Mouse (Mus musculus) testis, postnatal 14 days (tissue): ENCODE data around the gene Wdr20.

Experiments used
- DNase-seq: peaks from one replicate; pipeline ENCODE4 v3.0.0; 2021; ENCODE audit warnings: low spot score

Wdr20 gene

GRCm38 (mm10) chr12:110777853-110778252 lies 40.1 kb downstream of the Wdr20 start:
- DNase-seq = no peak

- no peak for DNase-seq
Observed at GRCm38 (mm10) chr12:110779296-110779695, 41.6 kb downstream of the Wdr20 start.

GRCm38 (mm10) chr12:110781181-110781580 lies 43.4 kb downstream of the Wdr20 start:
- no peak for DNase-seq

GRCm38 (mm10) chr12:110782278-110782677 lies 44.5 kb downstream of the Wdr20 start:
- DNase-seq = no peak

DNA sequence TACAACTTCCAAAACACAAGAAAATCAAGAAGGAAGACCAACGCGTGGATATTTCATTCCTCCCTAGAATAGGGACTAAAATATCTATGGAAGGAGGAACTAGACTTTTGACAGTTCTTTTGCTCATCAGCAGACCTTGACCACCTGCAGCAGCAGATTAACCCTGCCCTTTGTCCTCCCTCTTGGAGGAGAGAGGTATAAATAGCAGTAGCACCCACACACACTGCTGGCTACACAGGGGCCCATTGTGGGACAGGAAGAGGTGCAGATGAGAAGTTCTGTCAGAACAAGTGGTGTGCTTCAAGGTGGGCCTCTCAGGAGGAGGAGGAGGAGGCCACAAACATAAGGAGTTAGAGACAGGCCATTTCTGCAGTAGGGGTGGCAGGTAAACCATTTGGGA lies 46.5 kb downstream of the Wdr20 start:
- DNase-seq = no peak

DNA sequence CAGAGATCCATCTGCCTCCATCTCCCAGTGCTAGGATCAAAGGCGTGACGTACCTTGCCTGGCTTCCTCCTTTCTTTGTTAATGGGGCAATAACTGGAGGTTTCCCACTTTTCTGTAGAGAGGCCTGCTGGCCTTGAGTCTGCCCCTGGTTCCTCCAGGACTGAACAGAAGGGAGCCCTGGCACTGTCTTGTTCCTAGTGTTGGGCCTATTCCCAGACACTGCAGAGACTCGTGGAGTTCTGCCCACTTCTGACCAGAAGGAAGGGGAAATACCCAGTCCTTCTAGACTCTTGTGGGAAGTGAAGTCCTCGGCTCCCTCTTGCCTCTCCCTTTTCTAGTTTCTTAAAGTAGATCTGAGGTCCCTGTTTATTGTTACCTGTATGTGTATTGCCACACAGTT lies 48.5 kb downstream of the Wdr20 start:
- no peak for DNase-seq

DNA sequence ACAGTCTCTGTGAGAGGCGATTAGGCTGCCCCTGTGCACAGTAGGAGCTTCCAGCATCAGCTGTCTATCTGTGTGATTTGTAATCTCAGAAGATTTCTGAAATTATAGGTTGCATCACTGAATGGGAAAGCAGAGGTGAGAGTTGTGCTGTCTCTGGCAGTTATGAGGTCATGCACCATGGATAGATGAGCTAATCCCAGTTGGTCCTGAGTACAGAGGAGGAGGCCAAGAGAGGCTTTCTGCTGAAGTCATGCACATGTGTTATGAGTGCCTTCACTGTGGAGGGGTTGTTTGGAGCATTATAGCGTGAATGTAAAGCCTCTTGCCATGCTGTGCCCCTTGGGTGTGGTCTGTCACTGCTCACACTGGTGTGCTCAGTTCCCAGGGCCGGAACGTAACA lies 52.8 kb downstream of the Wdr20 start:
- DNase-seq = no peak

DNA sequence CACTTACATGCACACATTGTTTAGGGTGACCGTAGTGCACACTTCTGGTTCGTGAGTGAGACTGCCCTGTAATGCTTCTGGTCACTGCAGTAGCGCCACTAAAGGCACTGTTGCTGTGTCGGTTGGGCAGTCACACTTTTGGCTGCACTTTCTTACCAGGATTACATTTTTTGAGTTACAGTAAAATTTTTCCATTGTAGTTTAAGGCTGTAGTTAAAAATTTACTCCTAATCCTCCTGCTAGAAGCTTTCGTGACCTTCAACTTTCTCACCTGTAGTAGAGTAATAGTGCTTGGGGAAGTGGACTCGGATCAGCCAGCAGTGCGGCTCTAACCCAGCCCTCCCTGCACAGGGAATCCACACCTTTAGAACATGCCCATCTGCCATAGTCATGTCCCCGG lies 53.3 kb downstream of the Wdr20 start:
- DNase-seq = no peak

DNA sequence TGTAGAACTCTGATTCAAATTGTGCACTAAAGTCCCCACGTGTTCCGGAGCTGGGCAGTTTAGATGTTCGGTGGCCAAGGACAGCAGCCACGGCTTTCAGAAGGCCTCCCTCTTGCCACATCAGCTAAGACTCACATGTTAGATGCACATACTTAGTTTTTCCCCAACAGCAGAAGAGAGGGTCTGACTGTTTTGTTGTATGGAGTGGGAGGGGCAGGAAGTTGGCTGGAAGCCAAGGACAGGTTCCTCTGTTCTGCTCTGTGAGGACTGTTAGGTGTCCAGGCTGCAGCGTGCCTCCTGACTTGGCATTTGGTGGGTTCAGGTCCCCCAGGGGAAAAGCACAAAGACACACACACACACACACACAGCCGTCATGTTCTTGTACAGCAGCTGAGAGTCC lies 57.3 kb downstream of the Wdr20 start:
- DNase-seq = no peak

- DNase-seq = no peak
Observed at GRCm38 (mm10) chr12:110796748-110797147, 59.0 kb downstream of the Wdr20 start.

DNA sequence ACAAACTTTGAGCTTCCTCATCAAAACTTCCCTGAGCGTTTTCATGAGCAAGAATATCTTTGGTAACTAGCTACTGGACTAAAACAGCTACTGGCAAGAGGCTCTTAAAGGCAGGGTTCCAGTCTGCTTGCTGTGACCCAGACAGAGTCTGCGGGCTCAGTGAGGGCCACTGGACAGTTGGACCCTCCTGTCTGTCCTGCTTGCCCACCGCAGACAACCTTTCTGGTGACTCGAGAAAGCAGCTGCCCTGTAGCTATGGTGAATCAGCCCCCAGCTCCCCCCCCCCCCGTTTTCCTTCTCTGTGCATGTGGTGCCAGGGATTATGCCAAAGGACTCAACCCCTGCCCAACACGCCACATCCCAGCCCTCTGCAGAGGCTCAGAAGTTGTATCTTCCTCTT lies 59.5 kb downstream of the Wdr20 start:
- no peak for DNase-seq

- no peak for DNase-seq
Observed at GRCm38 (mm10) chr12:110797842-110798431, 60.2 kb downstream of the Wdr20 start.

GRCm38 (mm10) chr12:110799226-110799625 lies 61.5 kb downstream of the Wdr20 start:
- DNase-seq = no peak

DNA sequence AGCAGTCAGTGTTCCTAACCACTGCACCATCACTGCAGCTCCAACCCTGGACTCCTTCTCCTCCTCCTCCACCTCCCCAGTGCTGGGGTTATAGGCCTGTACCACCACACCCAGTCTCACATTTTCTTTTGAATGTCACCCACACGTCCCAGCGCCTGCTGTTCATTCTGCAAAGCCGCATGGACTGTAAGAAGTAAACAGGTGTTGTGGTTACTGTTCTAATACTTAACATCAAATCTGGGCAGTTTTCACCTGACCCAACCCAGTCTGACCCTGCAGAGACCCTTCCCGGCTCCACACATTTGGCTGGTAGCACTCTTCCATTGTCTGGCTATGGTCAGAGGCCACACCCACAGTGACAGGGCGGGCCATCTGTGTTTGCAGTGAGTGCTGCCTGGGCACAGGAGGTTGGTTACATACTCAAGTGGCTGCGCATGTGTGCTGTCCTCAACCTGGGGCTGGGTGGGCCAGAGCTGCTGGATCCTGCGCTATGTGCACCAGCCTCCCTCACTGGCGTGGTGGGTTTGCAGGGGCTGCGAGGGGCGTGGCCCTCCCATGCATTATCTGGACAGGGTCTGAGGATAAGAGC lies 64.2 kb downstream of the Wdr20 start:
- DNase-seq = no peak

- DNase-seq = no peak
Observed at GRCm38 (mm10) chr12:110802674-110803297, 65.0 kb downstream of the Wdr20 start.

DNA sequence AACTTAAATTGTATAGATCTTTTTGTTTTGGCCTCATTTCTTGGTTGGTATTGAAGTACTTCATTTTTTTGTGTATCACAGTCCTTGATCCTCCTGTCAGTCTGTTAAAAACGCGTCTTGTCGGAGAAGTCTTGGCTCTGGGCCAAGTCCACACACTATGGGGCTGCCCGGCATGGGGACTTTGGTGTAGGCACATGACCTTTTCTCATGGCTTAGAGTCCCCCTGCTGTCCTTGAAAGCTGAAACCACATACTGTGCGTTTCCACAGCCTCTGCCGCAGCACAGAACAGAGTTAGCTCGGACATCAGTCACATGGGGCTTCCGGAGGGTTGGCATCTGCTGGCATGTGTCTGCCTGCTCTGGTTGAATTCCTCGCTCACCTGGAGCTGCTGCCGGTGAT lies 66.5 kb downstream of the Wdr20 start:
- DNase-seq = no peak

DNA sequence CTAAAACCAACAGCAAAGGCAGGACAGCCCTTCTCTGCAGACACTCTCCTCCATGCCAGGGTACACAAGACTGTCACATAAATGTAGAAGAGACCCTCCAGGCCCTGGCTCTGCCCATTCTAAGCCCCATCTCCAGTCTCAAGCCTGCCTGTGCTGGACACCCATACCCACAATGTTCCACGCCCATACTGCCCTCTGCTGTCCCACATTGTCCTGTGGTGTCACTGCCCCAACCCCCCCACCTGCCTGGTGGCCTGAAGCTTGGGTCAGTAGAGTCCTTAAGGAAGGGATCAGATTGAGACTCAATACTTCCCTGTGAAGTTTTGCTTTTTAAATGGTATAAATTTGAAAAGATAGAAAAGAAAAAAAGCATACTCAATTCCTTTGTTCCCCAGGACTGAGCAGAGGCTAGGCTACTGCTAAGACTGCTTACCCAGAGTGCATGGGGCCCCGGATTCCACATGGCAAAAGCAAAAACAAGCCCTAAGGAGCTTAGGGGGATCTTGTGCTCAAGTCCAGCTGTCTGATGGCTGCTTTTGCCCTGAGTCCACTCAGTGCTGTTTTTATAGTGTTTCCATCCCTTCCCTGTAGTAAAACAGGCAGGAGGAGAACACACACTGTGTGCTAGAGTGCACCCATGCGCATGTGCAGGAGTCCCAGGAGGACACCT lies 68.7 kb downstream of the Wdr20 start:
- DNase-seq = no peak

GRCm38 (mm10) chr12:110808430-110808829 lies 70.7 kb downstream of the Wdr20 start:
- no peak for DNase-seq

DNA sequence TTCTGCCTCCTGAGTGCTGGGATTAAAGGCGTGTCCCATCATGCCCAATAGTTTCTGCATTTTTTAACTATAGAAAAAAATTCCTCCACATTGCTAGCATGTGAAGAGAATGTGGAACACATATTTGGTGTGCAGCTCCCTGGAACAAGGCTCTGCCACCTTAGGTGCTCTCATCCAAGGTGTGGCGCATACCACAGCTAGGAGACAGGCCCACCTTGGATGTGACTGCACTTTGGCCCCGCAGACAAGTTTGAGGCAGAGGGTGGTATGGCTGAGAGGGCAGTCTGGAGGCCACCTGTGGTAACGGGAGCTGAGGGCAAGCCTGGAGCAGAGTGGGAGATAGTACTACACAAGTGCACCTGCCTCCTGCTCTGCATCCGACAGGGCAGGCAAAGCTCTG lies 71.1 kb downstream of the Wdr20 start:
- no peak for DNase-seq

GRCm38 (mm10) chr12:110813132-110813531 lies 75.4 kb downstream of the Wdr20 start:
- no peak for DNase-seq

GRCm38 (mm10) chr12:110813624-110814023 lies 75.9 kb downstream of the Wdr20 start:
- no peak for DNase-seq

GRCm38 (mm10) chr12:110814924-110815323 lies 77.2 kb downstream of the Wdr20 start:
- DNase-seq = no peak

- DNase-seq = no peak
Observed at GRCm38 (mm10) chr12:110816833-110817232, 79.1 kb downstream of the Wdr20 start.
